Mouse (Mus musculus): ENCODE results near the gene Cers3.

GRCm38 (mm10) chr7:66840008-66840719 is 96.9 kb downstream of the Cers3 start:
- TF ChIP-seq USF2 (conservative IDR thresholded peaks at IDR 0.05; ENCODE audit: low read depth, low read length) (no peak), POLR2A (IDR thresholded peaks at IDR 0.05; ENCODE audit: low read depth, low read length) (no peak), CTCF (conservative IDR thresholded peaks at IDR 0.05 in 1 of 2, IDR thresholded peaks at IDR 0.05 in 1 of 2; ENCODE audit: low read depth in 2 of 2, low read length in 2 of 2) (no peak), MAX (IDR thresholded peaks at IDR 0.05; ENCODE audit: low read length) (no peak)
